Mouse (Mus musculus) spleen, adult 2 months (tissue): Measurements from ENCODE around the gene Ubap1.

Source experiments
- CTCF ChIP-seq: fragments of 200-500 bp; IDR thresholded peaks from 2 replicates; pipeline ENCODE4 v1.5.1; 2011; ENCODE audit warnings: mild to moderate bottlenecking, inconsistent platforms; ENCODE audit not compliant: insufficient read depth, insufficient read length, insufficient replicate concordance; ENCODE audit errors: extremely low read depth
- POLR2A ChIP-seq: fragments of 200-500 bp; IDR thresholded peaks from 2 replicates; pipeline ENCODE4 v1.6.1; 2011; ENCODE audit warnings: low read depth, low read length, inconsistent platforms

- TF ChIP-seq POLR2A (no peak), CTCF (no peak)
Observed at GRCm38 (mm10) chr4:41352758-41353157, 4.0 kb downstream of the Ubap1 start.
